Mouse (Mus musculus): ENCODE results near the gene Gm9821. TPM values are rescaled to one million over a fixed set of nuclear protein-coding genes. Genes with fewer than 3 reads are reported as not detected.

Gm9821 gene
- total and polyA plus RNA-seq, 3 experiments, result 1.2 to 22.7 TPM; not detected in 1

GRCm38 (mm10) chr2:91904618-91905307 is 40.7 kb upstream of the Gm9821 start:
- Histone ChIP-seq H3K36me3 (ENCODE audit: control insufficient read depth in 1 of 2, insufficient read depth in 2 of 2, low read length in 2 of 2) (peaks cover 3 to 8% of the 10 kb centered on the region in 2 experiments; a peak in 3 of 4 replicates), H3K4me1 (ENCODE audit: control insufficient read depth in 1 of 2, insufficient read depth in 2 of 2, low read length in 2 of 2) (no peaks in the 10 kb centered on the region), H3K9me3 (replicated peaks; ENCODE audit: insufficient read depth, low read length) (no peaks in the 10 kb centered on the region), H3K27me3 (ENCODE audit: control insufficient read depth in 1 of 2, insufficient read depth in 2 of 2, low read length in 2 of 2) (no peaks in the 10 kb centered on the region), H3K79me2 (ENCODE audit: control insufficient read depth, insufficient read depth, low read length, poor library complexity) (no peaks in the 10 kb centered on the region), H3K9ac (ENCODE audit: control insufficient read depth, low read depth, low read length, poor library complexity, severe bottlenecking) (no peak overlapping the region), H3K27ac (ENCODE audit: control insufficient read depth, low read depth, low read length) (no peak overlapping the region), H3K4me3 (ENCODE audit: control insufficient read depth in 1 of 2, insufficient read depth in 1 of 2, low read depth in 2 of 2, low read length in 2 of 2) (no peak overlapping the region)
- no peak for DNase-seq (ENCODE audit: low read depth, low spot score)
- TF ChIP-seq GATA1 (IDR thresholded peaks at IDR 0.05; ENCODE audit: low read depth, low read length), result no peak
- no peak for TF ChIP-seq POLR2AphosphoS5 (IDR thresholded peaks at IDR 0.05; ENCODE audit: borderline replicate concordance, low read depth, low read length)
- TF ChIP-seq EP300 (IDR thresholded peaks at IDR 0.05; ENCODE audit: low read depth in 1 of 2, low read length in 2 of 2), result no peak

- Histone ChIP-seq H3K9me3 (replicated peaks; ENCODE audit: insufficient read depth, low read length) (no peaks in the 10 kb centered on the region), H3K4me1 (ENCODE audit: control insufficient read depth in 1 of 2, insufficient read depth in 2 of 2, low read length in 2 of 2) (no peaks in the 10 kb centered on the region), H3K27ac (ENCODE audit: control insufficient read depth, low read depth, low read length) (no peak overlapping the region), H3K79me2 (ENCODE audit: control insufficient read depth, insufficient read depth, low read length, poor library complexity) (no peaks in the 10 kb centered on the region), H3K27me3 (ENCODE audit: control insufficient read depth in 1 of 2, insufficient read depth in 2 of 2, low read length in 2 of 2) (no peaks in the 10 kb centered on the region), H3K9ac (ENCODE audit: control insufficient read depth, low read depth, low read length, poor library complexity, severe bottlenecking) (no peak overlapping the region), H3K4me3 (ENCODE audit: control insufficient read depth in 1 of 2, insufficient read depth in 1 of 2, low read depth in 2 of 2, low read length in 2 of 2) (no peak overlapping the region), H3K36me3 (ENCODE audit: control insufficient read depth in 1 of 2, insufficient read depth in 2 of 2, low read length in 2 of 2) (peaks cover 3 to 8% of the 10 kb centered on the region in 2 experiments; a peak in 3 of 4 replicates)
- no peak for DNase-seq (ENCODE audit: low read depth, low spot score)
- no peak for TF ChIP-seq ETS1 (IDR thresholded peaks at IDR 0.05; ENCODE audit: low read depth, low read length)
- no peak for TF ChIP-seq CTCF (IDR thresholded peaks at IDR 0.05 in 2 of 3, conservative IDR thresholded peaks at IDR 0.05 in 1 of 3; ENCODE audit: control insufficient read depth in 1 of 3, insufficient read depth in 1 of 3, low read depth in 2 of 3, low read length in 3 of 3, poor library complexity in 1 of 3, severe bottlenecking in 1 of 3)
- TF ChIP-seq GATA1 (IDR thresholded peaks at IDR 0.05; ENCODE audit: low read depth, low read length), result no peak
- TF ChIP-seq RAD21 (IDR thresholded peaks at IDR 0.05; ENCODE audit: low read depth, low read length), result no peak
- no peak for TF ChIP-seq NELFE (IDR thresholded peaks at IDR 0.05; ENCODE audit: low read depth, low read length)
These were observed 39.4 kb upstream of the Gm9821 start for GRCm38 (mm10) chr2:91906141-91906540.

- Histone ChIP-seq H3K9ac (ENCODE audit: control insufficient read depth, low read depth, low read length, poor library complexity, severe bottlenecking) (no peak overlapping the region), H3K36me3 (ENCODE audit: control insufficient read depth in 1 of 2, insufficient read depth in 2 of 2, low read length in 2 of 2) (peaks cover 9 to 52% of the 10 kb centered on the region in 2 experiments), H3K4me3 (ENCODE audit: control insufficient read depth in 1 of 2, insufficient read depth in 1 of 2, low read depth in 2 of 2, low read length in 2 of 2) (no peak overlapping the region), H3K27me3 (ENCODE audit: control insufficient read depth in 1 of 2, insufficient read depth in 2 of 2, low read length in 2 of 2) (no peaks in the 10 kb centered on the region), H3K79me2 (ENCODE audit: control insufficient read depth, insufficient read depth, low read length, poor library complexity) (peaks cover 2% of the 10 kb centered on the region; the same call in 1 of the 2 replicates), H3K4me1 (ENCODE audit: control insufficient read depth in 1 of 2, insufficient read depth in 2 of 2, low read length in 2 of 2) (peaks cover 42 to 53% of the 10 kb centered on the region in 2 experiments), H3K9me3 (replicated peaks; ENCODE audit: insufficient read depth, low read length) (no peaks in the 10 kb centered on the region), H3K27ac (ENCODE audit: control insufficient read depth, low read depth, low read length) (peak overlapping the region; percentile 74)
- TF ChIP-seq NRF1 (IDR thresholded peaks at IDR 0.05; ENCODE audit: insufficient read depth, low read depth, low read length, poor library complexity, severe bottlenecking) (peak; percentile 54; the same call in 1 of the 2 replicates), GABPA (IDR thresholded peaks at IDR 0.05; ENCODE audit: low read depth, low read length) (no peak), TBP (IDR thresholded peaks at IDR 0.05; ENCODE audit: low read depth, low read length) (no peak), CHD1 (IDR thresholded peaks at IDR 0.05; ENCODE audit: low read depth, low read length) (no peak), BHLHE40 (IDR thresholded peaks at IDR 0.05; ENCODE audit: borderline replicate concordance, low read depth, low read length) (no peak), RCOR1 (IDR thresholded peaks at IDR 0.05; ENCODE audit: low read depth, low read length) (no peak), MYB (IDR thresholded peaks at IDR 0.05; ENCODE audit: low read depth, low read length) (no peak), SIN3A (IDR thresholded peaks at IDR 0.05; ENCODE audit: low read length) (no peak), MAX (IDR thresholded peaks at IDR 0.05; ENCODE audit: low read length) (no peak), MYC (IDR thresholded peaks at IDR 0.05; ENCODE audit: low read depth, low read length) (no peak), GATA1 (IDR thresholded peaks at IDR 0.05; ENCODE audit: low read depth, low read length) (0 out of 2 replicates have a peak, but pooled peaks have one; percentile 24), HCFC1 (IDR thresholded peaks at IDR 0.05; ENCODE audit: low read depth, low read length) (no peak), ELF1 (IDR thresholded peaks at IDR 0.05; ENCODE audit: low read depth, low read length) (no peak), E2F4 (IDR thresholded peaks at IDR 0.05; ENCODE audit: borderline replicate concordance, low read depth, low read length) (no peak)
- peak; percentile 53 for DNase-seq (ENCODE audit: low read depth, low spot score)
These were observed 32.9 kb upstream of the Gm9821 start for GRCm38 (mm10) chr2:91912616-91913015.

Data from MEL (cell line).